Mouse (Mus musculus): ENCODE results near the gene Dock2. TPM values are rescaled to one million over a fixed set of nuclear protein-coding genes. Genes with fewer than 3 reads are reported as not detected.

Gene Dock2
- polyA plus RNA-seq, 1 experiment from 2014 or later = not detected

GRCm38 (mm10) chr11:34489548-34489947 lies 294.1 kb downstream of the Dock2 start:
- in situ Hi-C loops (cut with MboI; ENCODE audit: low pct_unique_long_range_greater_than_20kb) = no loop called here
- DNase-seq (ENCODE audit: low read depth, low spot score) (no peak), ATAC-seq (no peak)
- H3K27me3 ChIP-seq = peaks cover 5% of the 10 kb centered on the region
- ChIA-PET POLR2A (no interaction called here), CTCF (no interaction called here)
- TF ChIP-seq CTCF (IDR thresholded peaks at IDR 0.05) = no peak

- in situ Hi-C loops (cut with MboI; ENCODE audit: low pct_unique_long_range_greater_than_20kb) = no loop called here
These were observed 304.4 kb downstream of the Dock2 start for GRCm38 (mm10) chr11:34479301-34479700.

DNA sequence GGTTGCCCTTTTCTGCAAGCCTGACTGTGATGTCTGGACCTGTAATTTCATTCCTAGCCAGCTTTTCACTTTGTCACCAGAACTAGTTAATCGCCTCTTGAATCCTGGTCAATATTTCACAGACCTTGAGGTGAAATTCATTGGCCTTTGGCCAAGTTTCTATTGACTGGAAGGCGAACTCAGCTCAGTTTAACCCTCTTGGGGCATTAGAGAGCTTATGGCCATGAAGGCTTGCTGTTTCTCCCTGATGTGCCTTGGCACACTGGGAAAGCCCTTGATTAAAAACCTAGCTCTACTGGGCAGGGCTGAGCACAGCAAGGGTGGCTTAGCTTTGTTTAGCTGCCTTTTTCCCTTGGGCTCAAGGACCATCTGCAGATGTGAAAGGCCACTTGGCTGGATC lies 313.9 kb downstream of the Dock2 start:
- POLR2A ChIA-PET = no interaction called here

More at GRCm38 (mm10) chr11:34479301-34479700, 304.4 kb downstream of the Dock2 start:
- DNase-seq (ENCODE audit: low read depth, low spot score) = no peak
- ChIA-PET CTCF (no interaction called here), POLR2A (no interaction called here)
- no peaks in the 10 kb centered on the region for H3K27me3 ChIP-seq
- no peak for TF ChIP-seq CTCF (IDR thresholded peaks at IDR 0.05)
- no peak for ATAC-seq

GRCm38 (mm10) chr11:34468571-34468970 lies 315.1 kb downstream of the Dock2 start:
- DNase-seq (ENCODE audit: low read depth, low spot score) = no peak
- in situ Hi-C loops (cut with MboI; ENCODE audit: low pct_unique_long_range_greater_than_20kb) = no loop called here
- ATAC-seq = no peak
- POLR2A ChIA-PET = no interaction called here
- H3K27me3 ChIP-seq = no peaks in the 10 kb centered on the region
- CTCF ChIA-PET = no interaction called here
- no peak for TF ChIP-seq CTCF (IDR thresholded peaks at IDR 0.05)

More for the DNA sequence above, 313.9 kb downstream of the Dock2 start:
- CTCF ChIA-PET = no interaction called here
- no peaks in the 10 kb centered on the region for H3K27me3 ChIP-seq
- DNase-seq (ENCODE audit: low read depth, low spot score) (no peak), ATAC-seq (no peak)
- in situ Hi-C loops (cut with MboI; ENCODE audit: low pct_unique_long_range_greater_than_20kb) = no loop called here
- TF ChIP-seq CTCF (IDR thresholded peaks at IDR 0.05) = no peak

DNA sequence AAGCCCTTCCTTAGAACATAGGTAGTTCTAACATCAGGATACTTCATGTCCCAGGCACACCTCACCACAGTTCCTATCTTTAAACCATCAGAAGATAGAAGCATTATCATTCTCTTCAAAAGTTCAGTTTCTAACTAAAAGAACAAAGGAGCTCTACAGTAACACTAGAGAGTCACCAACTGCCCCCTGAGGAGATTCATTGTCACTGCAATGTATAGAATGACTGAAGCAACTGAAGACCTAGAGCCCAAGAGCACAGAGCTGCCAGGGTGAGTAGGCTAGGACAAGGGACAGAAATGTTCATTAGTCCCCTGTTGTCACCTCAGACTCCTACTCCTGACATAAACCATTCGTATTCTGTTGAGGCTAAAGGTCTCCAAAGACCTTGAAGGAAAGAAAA lies 316.6 kb downstream of the Dock2 start:
- ChIA-PET POLR2A (no interaction called here), CTCF (no interaction called here)
- H3K27me3 ChIP-seq = no peaks in the 10 kb centered on the region
- in situ Hi-C loops (cut with MboI; ENCODE audit: low pct_unique_long_range_greater_than_20kb) = no loop called here
- ATAC-seq (no peak), DNase-seq (ENCODE audit: low read depth, low spot score) (no peak)
- TF ChIP-seq CTCF (IDR thresholded peaks at IDR 0.05) = no peak

DNA sequence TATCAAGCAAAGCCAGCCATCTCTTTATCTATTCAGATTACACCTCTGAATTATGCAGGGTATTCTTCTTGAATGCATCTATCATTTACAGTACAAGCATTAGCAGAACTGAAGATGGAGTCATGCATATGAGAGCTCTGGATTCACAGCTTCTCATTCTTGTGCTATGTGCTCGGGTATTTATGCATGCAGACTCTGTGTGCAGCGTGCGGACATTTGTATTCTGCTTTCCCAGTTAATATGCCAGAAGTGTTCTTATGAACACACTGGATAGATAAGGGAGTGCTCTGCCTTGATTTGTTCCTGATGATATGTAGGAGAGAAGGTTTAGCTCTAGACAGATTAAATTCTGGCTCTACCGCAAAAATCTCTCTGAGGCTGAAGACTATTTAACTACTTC lies 333.7 kb downstream of the Dock2 start:
- no peak for TF ChIP-seq CTCF (IDR thresholded peaks at IDR 0.05)
- CTCF ChIA-PET = no interaction called here
- no peak for DNase-seq (ENCODE audit: low read depth, low spot score)
- no peak for ATAC-seq
- no peaks in the 10 kb centered on the region for H3K27me3 ChIP-seq
- in situ Hi-C loops (cut with MboI; ENCODE audit: low pct_unique_long_range_greater_than_20kb) = no loop called here
- POLR2A ChIA-PET = no interaction called here

- ATAC-seq (no peak), DNase-seq (ENCODE audit: low read depth, low spot score) (no peak)
- in situ Hi-C loops (cut with MboI; ENCODE audit: low pct_unique_long_range_greater_than_20kb) = no loop called here
- CTCF ChIA-PET = no interaction called here
- no peaks in the 10 kb centered on the region for H3K27me3 ChIP-seq
- no peak for TF ChIP-seq CTCF (IDR thresholded peaks at IDR 0.05)
- POLR2A ChIA-PET = no interaction called here
These were observed 335.8 kb downstream of the Dock2 start for GRCm38 (mm10) chr11:34447891-34448290.

DNA sequence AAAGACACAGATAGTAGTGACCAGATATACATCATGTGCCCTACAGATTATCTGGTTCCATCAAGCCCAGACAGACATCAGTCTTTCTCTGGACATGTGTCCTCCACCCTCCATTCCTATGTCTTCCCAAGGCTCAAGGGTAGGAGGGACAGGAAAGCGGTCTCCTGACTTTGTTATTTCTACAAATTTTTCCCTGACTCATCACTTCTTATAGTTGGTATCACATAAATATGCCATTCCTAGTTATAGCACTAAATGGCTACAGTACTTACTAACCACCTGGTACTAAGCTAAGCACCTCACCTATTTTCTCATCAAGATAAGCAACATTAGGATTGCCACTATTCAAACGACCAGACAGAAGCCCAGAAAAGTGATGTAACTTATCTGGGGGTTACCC lies 345.3 kb downstream of the Dock2 start:
- H3K27me3 ChIP-seq = no peaks in the 10 kb centered on the region
- CTCF ChIA-PET = no interaction called here
- DNase-seq (ENCODE audit: low read depth, low spot score) (no peak), ATAC-seq (no peak)
- in situ Hi-C loops (cut with MboI; ENCODE audit: low pct_unique_long_range_greater_than_20kb) = no loop called here
- POLR2A ChIA-PET = no interaction called here
- TF ChIP-seq CTCF (IDR thresholded peaks at IDR 0.05) = no peak

DNA sequence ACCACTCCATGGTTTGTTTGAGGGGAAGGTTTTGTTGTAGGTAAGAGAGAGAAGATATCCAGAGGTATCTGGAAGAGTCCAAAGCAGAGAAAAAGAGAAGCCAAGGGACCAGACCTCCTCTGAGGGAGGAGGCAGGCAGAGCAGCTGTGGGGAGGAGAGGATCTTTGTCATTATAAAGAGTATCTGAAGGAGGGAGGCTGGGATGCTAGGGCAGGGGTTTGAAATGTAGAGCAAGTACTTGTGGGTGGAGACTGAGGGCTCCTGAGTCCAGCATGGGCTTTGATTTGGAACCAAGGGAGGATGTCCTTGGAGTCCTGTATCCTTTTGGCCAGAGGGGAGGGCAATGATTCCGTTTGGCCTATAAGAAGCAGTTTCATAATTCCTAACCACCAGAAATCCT lies 346.2 kb downstream of the Dock2 start:
- TF ChIP-seq CTCF (IDR thresholded peaks at IDR 0.05) = no peak
- in situ Hi-C loops (cut with MboI; ENCODE audit: low pct_unique_long_range_greater_than_20kb) = no loop called here
- no peak for DNase-seq (ENCODE audit: low read depth, low spot score)
- H3K27me3 ChIP-seq = no peaks in the 10 kb centered on the region
- ATAC-seq = no peak
- ChIA-PET CTCF (no interaction called here), POLR2A (no interaction called here)

DNA sequence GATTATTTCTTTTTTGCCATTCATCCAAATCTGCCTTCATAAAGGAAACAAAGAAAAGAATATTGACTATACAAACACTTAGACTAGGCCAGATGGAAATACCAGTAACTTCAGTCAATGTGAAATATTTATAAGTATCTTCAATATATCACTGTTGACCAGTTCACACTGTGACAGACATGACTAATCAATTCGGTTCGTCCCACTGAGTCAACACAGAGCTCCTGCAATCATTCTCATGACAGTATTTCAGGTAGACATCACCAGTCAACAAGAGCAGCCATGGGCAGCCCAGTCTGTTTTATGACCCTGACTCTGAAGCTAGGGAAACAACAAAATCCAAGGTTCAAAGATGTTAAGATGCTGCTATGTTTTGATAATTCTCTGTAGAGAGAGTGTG lies 351.7 kb downstream of the Dock2 start:
- ChIA-PET POLR2A (no interaction called here), CTCF (no interaction called here)
- H3K27me3 ChIP-seq = no peaks in the 10 kb centered on the region
- no peak for DNase-seq (ENCODE audit: low read depth, low spot score)
- in situ Hi-C loops (cut with MboI; ENCODE audit: low pct_unique_long_range_greater_than_20kb) = no loop called here
- no peak for TF ChIP-seq CTCF (IDR thresholded peaks at IDR 0.05)
- no peak for ATAC-seq

GRCm38 (mm10) chr11:34431371-34431770 lies 352.3 kb downstream of the Dock2 start:
- no peak for ATAC-seq
- CTCF ChIA-PET = no interaction called here
- POLR2A ChIA-PET = no interaction called here
- in situ Hi-C loops (cut with MboI; ENCODE audit: low pct_unique_long_range_greater_than_20kb) = no loop called here
- no peak for DNase-seq (ENCODE audit: low read depth, low spot score)
- TF ChIP-seq CTCF (IDR thresholded peaks at IDR 0.05) = no peak
- H3K27me3 ChIP-seq = no peaks in the 10 kb centered on the region

DNA sequence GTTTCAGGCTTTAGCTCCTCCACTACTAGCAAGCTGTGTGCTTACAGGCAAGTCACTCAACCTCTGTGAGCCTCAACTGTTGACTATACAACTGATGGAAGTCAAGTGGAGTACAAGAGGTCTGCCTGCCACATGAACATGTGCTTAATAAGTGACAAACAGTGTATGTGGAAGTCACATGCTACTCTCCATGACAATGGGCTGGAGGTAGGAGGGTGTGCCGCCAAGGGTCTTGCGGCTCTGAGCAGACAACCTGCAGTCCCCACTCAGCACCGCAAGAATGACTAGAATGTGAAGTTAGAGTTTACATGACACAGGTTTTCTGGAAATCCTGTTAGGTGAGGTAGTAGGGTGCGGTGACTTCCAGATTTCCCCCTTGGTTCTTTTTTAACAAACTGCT lies 352.8 kb downstream of the Dock2 start:
- no peak for TF ChIP-seq CTCF (IDR thresholded peaks at IDR 0.05)
- ATAC-seq = no peak
- CTCF ChIA-PET = no interaction called here
- POLR2A ChIA-PET = no interaction called here
- in situ Hi-C loops (cut with MboI; ENCODE audit: low pct_unique_long_range_greater_than_20kb) = no loop called here
- H3K27me3 ChIP-seq = no peaks in the 10 kb centered on the region
- no peak for DNase-seq (ENCODE audit: low read depth, low spot score)
